Mouse (Mus musculus): Measurements from ENCODE around the gene Rab17.

GRCm38 (mm10) chr1:90936990-90937389 is 32.5 kb downstream of the Rab17 start:
- TF ChIP-seq GATA1 (IDR thresholded peaks at IDR 0.05; ENCODE audit: borderline replicate concordance, low read length) = no peak
- TF ChIP-seq FLI1 (IDR thresholded peaks at IDR 0.05; ENCODE audit: low read length) = no peak
